Comparison of ENCODE assay signal across 10 mouse cellular contexts in the genomic region with DNA sequence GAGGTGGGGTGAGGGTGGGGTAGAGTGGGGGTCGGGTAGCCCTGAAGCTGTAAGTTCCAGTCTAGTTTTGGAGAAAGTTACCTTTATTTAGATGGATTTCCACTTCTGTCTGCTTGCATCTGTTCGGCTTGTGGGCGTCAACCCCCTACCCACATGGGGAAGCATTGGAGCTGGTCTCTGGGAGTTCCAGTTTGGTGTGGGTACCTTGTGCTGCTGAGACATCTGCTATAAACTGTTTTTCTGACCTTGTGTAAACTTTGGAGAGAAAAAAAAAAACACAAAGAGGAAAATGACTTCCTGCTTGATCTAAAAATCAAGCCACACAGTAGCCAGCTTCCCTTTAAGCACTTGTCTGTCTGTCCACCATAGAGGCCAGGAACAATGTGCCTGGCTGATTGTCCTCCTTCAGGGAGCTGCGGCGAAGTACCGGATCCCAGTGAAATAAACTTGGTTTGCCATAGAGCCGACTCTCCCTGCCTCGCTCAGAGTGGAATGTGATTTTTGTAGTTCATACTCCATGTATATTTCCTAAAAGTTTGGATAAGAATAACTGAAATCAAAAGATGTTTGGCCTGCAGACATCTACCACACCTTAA. TPM values are rescaled to one million over a fixed set of nuclear protein-coding genes. Genes with fewer than 3 reads are reported as not detected.
A peak's percentile ranks its signal among the peaks of the same experiment; 100 is the strongest.
DNase-seq lines count a peak whose midpoint lies in the region; ATAC-seq lines count a peak whose summit lies in the region.
"Had no signal": no experiment of that assay in that cellular context is flagged by ENCODE, and none has a peak within 500 bp of the region (broad histone marks: within the 10 kb centered on the region; RNA-seq: fewer than 3 reads in every experiment).

No protein-coding gene starts in this region.

- peak overlapping the region; percentile 63 for H3K27ac ChIP-seq in embryonic facial prominence, embryonic 14.5 days (replicated peaks; ENCODE audit: low read depth, low read length)
- H3K27ac ChIP-seq in heart, embryonic 16.5 days (ENCODE audit: low read length), result peak overlapping the region; percentile 68
- peak overlapping the region; percentile 61 for H3K27ac ChIP-seq in lung, embryonic 16.5 days (ENCODE audit: low read length)
- H3K27ac ChIP-seq: midbrain, embryonic 12.5 days had no signal

- peak; percentile 37 for DNase-seq in kidney, postnatal 14 days
- DNase-seq in kidney, adult 11 months, result no peak
- DNase-seq in embryonic facial prominence, embryonic 14.5 days (ENCODE audit: low spot score), result no peak
- no peak for DNase-seq in frontal cortex, postnatal 14 days (ENCODE audit: low spot score in 2 of 2)
- no peak for DNase-seq in cerebellum, postnatal 14 days
- DNase-seq in thymus, postnatal 10 days (ENCODE audit: low spot score in 2 of 2), result no peak
- DNase-seq: thymus, adult 18-20 months had no signal

- H3K4me2 ChIP-seq in embryonic facial prominence, embryonic 14.5 days (ENCODE audit: low read depth, low read length), result no peak overlapping the region
- no peak overlapping the region for H3K4me2 ChIP-seq in heart, embryonic 16.5 days (ENCODE audit: low read depth, low read length)
- 0 out of 2 replicates have a peak overlapping the region, but pooled peaks have one; percentile 4 for H3K4me2 ChIP-seq in lung, embryonic 16.5 days (ENCODE audit: low read depth, low read length)
- H3K4me2 ChIP-seq: midbrain, embryonic 12.5 days had no signal

- H3K9me3 ChIP-seq in embryonic facial prominence, embryonic 14.5 days (ENCODE audit: control insufficient read depth, low read length), result no peaks in the 10 kb centered on the region
- no peaks in the 10 kb centered on the region for H3K9me3 ChIP-seq in heart, embryonic 16.5 days (replicated peaks; ENCODE audit: control insufficient read depth, low read length)
- H3K9me3 ChIP-seq in lung, embryonic 16.5 days (ENCODE audit: control insufficient read depth, low read length), result no peaks in the 10 kb centered on the region
- H3K9me3 ChIP-seq: midbrain, embryonic 12.5 days had no signal

- ATAC-seq in embryonic facial prominence, embryonic 14.5 days (ENCODE audit: low read depth), result no peak
- no peak for ATAC-seq in heart, embryonic 16.5 days (replicated peaks; ENCODE audit: extremely low read depth, insufficient read depth, low FRiP score)
- no peak for ATAC-seq in lung, embryonic 16.5 days (ENCODE audit: low read depth)

- H3K27me3 ChIP-seq in embryonic facial prominence, embryonic 14.5 days (replicated peaks; ENCODE audit: control insufficient read depth, insufficient read depth, low read length), result no peaks in the 10 kb centered on the region
- H3K27me3 ChIP-seq in heart, embryonic 16.5 days (ENCODE audit: control insufficient read depth, insufficient read depth, low read length), result no peaks in the 10 kb centered on the region
- H3K27me3 ChIP-seq in lung, embryonic 16.5 days (ENCODE audit: control insufficient read depth, insufficient read depth, low read depth, low read length), result no peaks in the 10 kb centered on the region
- H3K27me3 ChIP-seq: midbrain, embryonic 12.5 days had no signal

- no peak overlapping the region for H3K9ac ChIP-seq in embryonic facial prominence, embryonic 14.5 days (ENCODE audit: low read depth, low read length)
- no peak overlapping the region for H3K9ac ChIP-seq in heart, embryonic 16.5 days (ENCODE audit: low read length)
- H3K9ac ChIP-seq in lung, embryonic 16.5 days (ENCODE audit: low read length), result no peak overlapping the region
- H3K9ac ChIP-seq: midbrain, embryonic 12.5 days had no signal

- H3K36me3 ChIP-seq in embryonic facial prominence, embryonic 14.5 days (ENCODE audit: control insufficient read depth, insufficient read depth, low read length), result peaks cover 20% of the 10 kb centered on the region; the same call in 1 of the 2 replicates
- H3K36me3 ChIP-seq in heart, embryonic 16.5 days (ENCODE audit: control insufficient read depth, insufficient read depth), result no peaks in the 10 kb centered on the region
- no peaks in the 10 kb centered on the region for H3K36me3 ChIP-seq in lung, embryonic 16.5 days (ENCODE audit: control insufficient read depth, insufficient read depth, low read length)
- H3K36me3 ChIP-seq: midbrain, embryonic 12.5 days had no signal

- WGBS in embryonic facial prominence, embryonic 14.5 days, result 57% methylated on average over 8 of the region's 8 CpGs
- WGBS in heart, embryonic 16.5 days, result 58% methylated on average over 8 of the region's 8 CpGs
- 58% methylated on average over 8 of the region's 8 CpGs for WGBS in lung, embryonic 16.5 days

- peaks cover 37% of the 10 kb centered on the region for H3K4me1 ChIP-seq in embryonic facial prominence, embryonic 14.5 days (ENCODE audit: control insufficient read depth, insufficient read depth, low read length)
- peaks cover 28% of the 10 kb centered on the region for H3K4me1 ChIP-seq in heart, embryonic 16.5 days (ENCODE audit: control insufficient read depth, insufficient read depth, low read length)
- peaks cover 16% of the 10 kb centered on the region for H3K4me1 ChIP-seq in lung, embryonic 16.5 days (replicated peaks; ENCODE audit: control insufficient read depth, insufficient read depth, low read length)
- H3K4me1 ChIP-seq: midbrain, embryonic 12.5 days had no signal

- H3K4me3 ChIP-seq in embryonic facial prominence, embryonic 14.5 days (ENCODE audit: low read depth, low read length), result no peak overlapping the region
- no peak overlapping the region for H3K4me3 ChIP-seq in heart, embryonic 16.5 days (ENCODE audit: low read length)
- no peak overlapping the region for H3K4me3 ChIP-seq in lung, embryonic 16.5 days (ENCODE audit: low read length)
- H3K4me3 ChIP-seq: midbrain, embryonic 12.5 days had no signal

RNA-seq across cellular contexts. Expression of a gene that starts 48.8 kb away (rescaled TPM):
- polyA plus RNA-seq in embryonic facial prominence, embryonic 14.5 days (2014; fragmentation: Nextera tagmentation; extraction: Ambion mirVana), result 9.6 and 9.8 TPM in 2 replicates
- 3.7 and 4.2 TPM in 2 replicates for polyA plus RNA-seq in heart, embryonic 16.5 days (2015; fragmentation: Nextera tagmentation; extraction: Ambion mirVana)
- 7.8 and 9.2 TPM in 2 replicates for polyA plus RNA-seq in lung, embryonic 16.5 days (2015; fragmentation: Nextera tagmentation; extraction: Ambion mirVana)
